Mouse (Mus musculus) spleen, postnatal 14 days (tissue): ENCODE results near the gene Abca13.
"Not testable (repeated sequence)": the region's sequence is repeated elsewhere in the genome, so short reads cannot be mapped to it uniquely, and the experiment has no call there.

Source experiments
- DNase-seq, 2 experiments: peaks; one replicate each; pipeline ENCODE4 v3.0.0; 2021 to 2022; ENCODE audit warnings: low spot score in 2 of 2

Gene Abca13

DNA sequence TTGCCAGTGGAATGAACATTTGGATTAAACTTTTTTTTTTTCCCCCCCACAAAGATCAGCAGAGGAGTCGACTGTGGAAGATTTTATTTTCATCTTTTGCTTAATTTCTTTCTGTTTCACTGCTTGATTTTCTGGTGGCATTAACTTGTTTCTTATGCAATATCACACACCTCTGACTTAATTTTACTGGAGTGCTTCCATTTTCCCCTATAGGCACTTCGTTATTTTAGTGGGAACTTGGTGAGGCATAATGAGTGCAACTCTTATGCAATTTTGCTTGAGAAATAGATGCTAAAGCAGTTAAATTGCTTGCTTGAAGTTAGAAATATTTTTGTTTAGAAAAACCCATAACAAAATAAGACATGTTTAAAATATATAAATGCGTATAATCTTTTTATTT is 94.0 kb downstream of the Abca13 start:
- no peak for DNase-seq

DNA sequence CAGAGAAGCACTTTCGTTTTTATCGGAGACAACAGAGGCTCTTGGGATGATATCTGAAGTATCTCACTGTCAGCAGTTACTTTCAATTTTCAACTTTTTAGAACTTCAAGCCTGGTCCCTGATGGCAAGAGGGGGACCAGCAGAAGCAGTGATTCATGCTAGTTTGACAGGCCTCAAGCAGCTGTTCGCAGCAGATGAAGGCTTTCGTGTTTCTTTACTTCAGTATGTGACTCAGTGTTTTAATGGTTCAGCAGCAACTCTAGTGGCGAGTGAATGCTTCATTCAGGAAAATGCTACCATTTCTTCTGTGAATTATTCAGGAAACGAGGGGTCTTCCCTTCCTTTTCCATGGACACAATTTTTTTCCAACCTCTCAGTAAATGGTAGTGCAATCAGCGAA is 99.4 kb downstream of the Abca13 start:
- DNase-seq: no peak

DNA sequence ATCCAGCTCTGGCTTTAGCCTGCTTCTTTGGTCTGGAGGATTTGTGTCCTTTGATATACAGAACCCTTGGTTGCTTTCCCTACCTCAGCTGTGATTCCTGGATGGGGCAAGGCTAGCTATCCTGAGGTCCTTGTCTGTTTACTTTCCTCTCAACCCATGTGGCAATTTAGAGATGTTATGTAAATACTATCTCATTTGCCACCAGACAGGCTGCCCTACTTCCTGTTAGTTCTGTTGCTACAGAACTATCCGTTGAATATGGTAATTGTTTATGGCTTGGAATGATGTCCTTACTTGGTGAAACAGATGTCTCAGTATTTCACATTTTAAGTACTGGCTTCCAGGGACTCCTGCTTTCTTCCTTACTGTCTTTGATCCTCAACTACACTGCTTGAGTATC is 107.9 kb downstream of the Abca13 start:
- no peak for DNase-seq

DNA sequence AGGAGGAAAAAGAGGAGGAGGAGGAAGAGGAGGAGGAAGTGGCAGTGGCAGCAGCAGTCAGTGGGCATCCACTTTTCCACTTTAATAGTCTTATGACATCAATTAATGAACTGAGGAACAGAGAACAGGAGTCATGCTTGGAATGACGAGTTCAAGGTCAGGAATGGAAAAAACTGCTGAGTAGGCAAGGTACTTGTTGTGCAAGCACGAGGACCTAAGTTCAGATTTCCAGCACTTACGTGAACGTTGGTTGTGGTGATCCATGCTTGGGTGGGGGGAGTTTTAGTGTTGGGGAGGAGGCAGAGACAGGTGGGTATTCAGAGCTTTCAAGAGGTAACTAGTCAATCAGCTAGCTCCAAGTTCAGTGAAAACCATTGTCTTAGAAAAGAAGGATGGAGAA is 113.7 kb downstream of the Abca13 start:
- no peak for DNase-seq

DNA sequence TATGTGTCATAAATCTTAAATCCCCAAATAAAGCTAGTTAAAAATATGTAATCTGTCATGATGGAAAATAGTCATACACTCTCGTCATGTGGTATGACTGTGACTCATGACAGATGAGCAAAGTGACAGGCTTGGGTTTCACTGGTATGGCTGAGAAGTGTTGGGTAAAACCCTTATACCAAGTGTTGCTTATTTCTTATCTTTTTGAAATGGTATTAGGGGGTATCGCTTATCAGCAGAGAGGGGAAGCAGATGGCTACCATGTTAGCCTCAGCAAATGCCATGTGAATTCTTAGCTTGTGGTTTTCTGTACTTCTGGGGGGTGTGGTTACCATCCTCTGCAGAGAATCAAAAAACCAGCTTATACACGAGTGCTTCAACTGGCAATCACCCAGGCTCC is 124.8 kb downstream of the Abca13 start:
- DNase-seq: no peak

DNA sequence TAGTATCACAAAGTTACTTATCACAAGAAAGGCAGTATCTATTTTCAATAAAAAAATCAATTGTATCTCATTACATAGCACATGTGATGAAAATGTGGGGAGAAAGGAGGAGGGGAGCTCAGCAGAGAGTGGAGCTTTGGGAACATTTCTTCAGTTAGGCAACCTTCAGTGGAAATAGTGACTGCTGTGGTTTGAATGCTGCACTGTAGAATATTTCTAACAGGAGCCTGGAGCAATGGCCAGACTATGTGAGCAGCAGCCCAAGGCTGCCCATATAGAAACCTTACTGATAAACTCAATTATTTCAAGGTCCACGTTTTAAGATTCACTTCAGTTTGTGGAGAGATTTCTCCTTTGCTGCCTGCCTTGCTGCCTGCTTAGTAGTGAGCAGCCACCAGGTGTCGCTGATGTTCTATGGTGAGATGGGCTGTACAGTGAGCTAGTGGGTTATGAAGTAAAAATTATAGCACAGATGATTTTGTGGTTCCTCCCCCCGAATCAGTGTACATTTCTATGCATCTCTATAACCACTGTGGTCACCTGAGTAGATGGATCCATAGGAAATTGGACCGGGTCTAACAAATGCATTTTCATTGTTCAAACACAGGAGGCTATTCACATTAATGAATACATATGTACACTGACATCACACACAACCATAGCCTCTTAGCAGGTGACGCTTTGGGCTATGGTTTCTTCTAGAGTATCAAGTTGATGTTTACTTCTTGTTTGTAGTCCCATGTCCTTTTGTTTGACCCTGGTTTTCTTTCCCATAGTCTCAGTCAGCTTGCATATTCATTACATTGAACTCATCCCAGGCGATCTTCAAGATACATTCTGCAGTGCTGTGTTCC is 125.6 kb downstream of the Abca13 start:
- peak in 1 of 2 experiments; percentile 39 for DNase-seq

DNA sequence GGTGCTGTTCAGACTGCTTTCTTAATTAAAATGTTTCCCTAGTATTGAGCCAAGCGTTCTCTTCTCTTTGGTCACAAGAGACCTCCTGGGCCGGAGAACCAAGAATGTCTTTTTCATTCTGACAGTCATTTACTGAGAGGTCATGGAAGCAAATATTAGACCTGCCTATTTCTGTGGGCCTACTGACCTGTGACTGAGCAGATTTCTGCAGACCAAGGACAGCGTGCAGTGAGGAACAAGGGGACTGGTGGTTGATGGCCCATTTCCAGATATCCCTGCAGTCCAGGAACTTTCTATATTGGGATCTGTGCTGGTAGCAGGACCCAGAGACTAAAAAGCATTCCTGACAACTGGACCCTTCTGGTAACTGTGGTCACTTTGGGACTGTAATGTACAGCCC is 146.4 kb downstream of the Abca13 start:
- DNase-seq: no peak

DNA sequence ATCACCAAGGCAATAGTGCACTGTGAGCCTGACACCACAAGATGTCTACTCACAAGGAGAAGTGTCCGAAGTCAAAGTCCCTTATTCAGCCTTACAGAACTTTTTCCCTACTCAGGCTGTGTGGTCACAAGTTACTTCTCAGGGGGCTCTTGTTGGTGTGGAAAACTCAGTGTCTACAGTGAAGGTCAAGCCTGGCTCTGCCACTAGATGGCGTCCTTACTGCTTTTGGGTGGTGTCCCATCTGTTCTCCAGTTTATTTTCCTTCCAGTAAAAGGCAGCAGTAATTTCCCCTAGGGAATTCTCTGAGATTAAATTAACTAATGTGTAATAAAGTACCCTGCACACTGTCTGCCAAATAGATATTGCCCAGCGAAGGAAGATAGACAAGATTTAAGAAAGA is 156.0 kb downstream of the Abca13 start:
- DNase-seq: no peak

DNA sequence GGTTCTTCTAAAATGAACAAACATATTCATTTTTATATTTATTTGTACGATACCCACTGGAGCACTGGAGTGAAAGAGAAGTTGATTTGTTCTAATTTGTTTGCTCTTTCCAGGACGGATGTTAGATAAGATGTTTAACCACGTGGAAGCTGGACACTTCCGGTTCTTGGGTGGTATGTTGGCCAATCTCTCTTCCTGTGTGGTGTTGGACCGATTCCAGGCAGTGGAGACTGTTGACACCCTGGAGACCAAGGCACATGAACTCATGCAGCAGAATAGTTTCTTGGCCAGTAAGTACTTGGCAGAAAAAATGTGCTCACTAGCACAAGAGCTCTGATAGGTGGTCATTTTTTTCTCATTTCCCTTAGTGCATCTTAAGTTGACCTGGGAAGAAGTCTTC is 181.4 kb downstream of the Abca13 start:
- DNase-seq: no peak

DNA sequence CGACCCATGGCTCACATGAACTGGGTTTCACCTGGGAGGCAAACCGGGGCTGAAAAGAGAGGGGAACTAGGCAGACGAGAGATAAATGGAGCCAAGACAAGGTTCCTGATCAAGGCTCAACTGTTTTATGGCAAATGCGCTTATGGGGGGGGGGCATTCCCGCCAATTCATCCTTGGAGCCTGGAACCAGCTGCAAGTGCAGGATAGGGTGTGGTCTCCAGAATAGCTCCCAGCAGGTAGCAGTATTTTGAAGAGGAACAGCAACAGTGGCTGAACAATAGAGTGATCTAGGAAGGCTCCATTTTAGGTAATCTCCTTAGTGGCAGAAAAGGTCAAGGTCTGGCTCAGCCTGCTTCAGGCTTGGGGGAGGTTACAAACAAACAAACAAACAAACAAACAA is 182.7 kb downstream of the Abca13 start:
- not testable (repeated sequence) for DNase-seq

DNA sequence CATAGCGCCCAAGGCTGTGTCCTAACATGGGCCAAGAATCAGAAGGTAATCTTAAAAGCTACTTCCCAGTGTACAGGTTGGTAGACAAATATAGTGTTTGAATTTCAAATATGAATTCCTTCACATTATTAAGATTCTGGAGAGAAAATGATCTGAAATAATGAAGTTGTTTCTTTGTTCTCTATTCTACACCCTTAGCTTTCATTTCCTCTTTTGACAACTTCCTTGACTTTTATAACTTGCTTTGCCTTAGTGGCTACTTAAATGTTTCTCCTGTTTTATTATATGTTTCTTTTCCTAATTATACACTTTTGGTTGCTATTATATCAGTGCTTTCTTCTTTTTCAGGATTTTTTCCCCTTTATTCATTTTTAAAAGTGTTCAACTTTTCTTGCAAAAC is 196.8 kb downstream of the Abca13 start:
- no peak for DNase-seq

DNA sequence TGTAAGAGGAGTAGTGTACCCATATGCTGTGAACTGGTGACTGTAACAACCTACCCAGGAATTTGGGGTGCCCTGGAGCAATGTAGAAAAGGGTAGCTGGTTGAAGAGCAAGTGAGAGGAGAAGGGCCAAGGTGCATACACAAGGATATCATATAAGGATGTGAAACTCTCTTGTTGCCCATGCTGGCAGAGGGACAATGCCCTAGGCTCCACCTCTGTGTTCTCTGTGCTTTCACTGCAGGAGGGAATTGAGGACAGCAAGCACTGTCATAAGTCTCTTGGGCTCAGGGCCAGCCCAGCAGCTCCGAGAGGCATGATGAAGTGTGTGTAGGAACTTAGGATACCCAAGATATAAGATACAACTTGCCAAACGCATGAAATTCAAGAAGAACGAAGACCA is 225.2 kb downstream of the Abca13 start:
- DNase-seq: no peak

DNA sequence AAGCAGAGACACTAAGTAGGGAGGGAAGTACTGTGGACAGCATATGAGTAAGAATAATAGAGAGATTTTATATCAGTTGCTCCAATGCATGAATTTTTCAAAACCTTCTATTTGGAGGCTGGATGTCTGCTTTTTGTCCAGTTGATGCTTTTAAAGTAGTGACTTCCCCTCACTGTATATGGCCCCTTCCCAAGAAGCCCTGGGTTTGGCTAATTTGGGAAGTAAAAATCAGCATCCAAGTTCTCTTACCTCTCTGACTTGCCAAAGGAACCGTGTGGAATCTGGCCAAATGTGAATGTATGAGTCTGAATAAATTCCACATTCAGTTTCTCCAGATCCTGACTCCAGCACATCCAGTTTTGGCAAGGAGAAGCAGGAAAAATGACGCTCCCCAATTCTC is 228.5 kb downstream of the Abca13 start:
- DNase-seq: no peak

DNA sequence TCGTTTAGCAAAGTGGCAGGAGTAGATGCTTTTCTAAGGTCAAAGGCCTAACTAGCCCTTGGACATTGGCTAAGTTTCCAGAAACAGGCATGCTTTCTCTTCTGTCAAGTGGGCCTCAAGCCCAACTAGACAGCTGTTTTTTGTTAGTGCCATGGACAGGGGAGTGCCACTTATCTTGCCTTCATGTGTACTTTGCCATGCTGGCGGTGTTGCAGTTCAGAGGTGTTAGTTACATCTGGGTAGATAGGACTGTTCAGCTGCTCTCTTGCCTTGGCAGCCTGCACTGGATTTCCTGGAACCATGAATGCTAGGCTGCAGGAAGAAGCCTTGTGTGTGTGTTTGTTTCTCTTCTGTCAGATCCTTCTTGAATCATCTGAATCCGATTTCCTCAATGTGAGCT is 235.7 kb downstream of the Abca13 start:
- DNase-seq: no peak

DNA sequence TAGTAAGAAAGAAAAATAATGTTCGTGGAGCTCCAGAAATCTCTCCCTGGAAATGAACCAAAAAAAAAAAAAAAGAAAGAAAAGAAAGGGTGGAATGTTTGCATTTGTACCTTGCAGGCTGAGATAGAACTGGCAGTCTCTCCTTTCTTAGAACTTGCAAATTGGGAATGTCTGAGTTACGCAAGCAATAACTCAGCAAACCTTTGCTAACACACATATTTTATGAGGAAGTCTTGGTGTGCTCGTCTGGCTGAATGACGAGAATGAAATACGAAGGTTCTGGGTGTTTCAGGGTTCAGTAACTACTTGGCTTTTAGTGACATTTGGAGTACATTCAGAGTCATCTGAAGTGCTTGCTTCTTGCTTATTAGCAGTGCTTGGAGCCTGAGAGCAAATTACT is 241.1 kb downstream of the Abca13 start:
- no peak for DNase-seq

DNA sequence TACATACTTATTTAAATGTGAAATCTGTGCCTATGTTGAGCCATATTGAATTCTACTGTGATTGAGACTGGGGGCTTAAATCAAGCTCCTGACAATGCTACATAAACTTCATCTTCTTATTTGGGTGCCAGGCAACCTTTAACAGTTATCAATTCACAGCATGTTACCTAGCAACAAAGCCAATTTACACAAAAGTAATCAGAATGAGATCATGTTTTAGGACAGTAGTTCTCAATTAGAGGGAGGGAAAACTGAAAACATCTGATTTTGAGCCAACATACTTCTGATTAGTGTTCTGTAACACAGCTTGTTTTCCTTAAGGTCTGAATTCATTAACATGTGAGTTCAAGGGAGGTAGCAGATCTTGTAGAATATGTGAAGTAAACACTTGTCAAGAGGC is 244.9 kb downstream of the Abca13 start:
- DNase-seq: no peak

DNA sequence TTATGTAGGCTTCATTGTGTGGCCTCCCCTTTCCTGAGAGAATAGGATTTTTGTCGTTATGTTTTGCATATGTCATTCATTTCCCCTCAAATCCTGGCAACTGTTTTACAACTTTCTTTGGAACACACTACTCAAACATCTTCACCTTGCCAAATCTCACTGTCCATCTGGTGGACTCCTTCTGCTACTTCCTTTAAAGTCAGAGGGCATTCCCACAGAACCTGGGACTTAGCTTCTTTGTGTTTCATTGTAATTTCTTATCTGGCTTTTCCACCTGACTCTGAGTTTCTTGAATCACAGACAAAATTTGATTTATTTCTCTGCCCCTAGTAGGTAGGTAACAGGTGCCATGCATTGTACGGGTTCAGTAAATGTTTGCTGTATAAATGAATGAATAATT is 248.0 kb downstream of the Abca13 start:
- DNase-seq: no peak

DNA sequence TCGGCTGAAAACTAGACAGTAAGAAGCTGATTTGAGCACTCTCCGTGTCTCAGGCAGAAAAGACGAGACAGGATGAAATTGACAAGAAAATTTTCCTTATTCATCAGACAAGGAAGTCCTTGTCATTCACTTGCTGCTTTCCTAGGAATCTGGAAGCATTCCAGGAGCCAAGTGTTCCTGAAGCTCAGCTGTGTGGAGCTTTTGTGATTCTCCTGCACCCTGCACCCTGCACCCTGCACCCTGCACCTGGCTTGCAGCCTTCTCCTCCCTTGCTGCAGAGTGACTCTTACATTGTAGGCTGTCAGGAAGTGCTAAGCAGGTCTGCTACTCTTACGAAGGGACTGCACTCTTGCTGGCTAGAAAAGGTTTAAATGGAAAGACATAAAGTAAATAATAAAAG is 249.4 kb downstream of the Abca13 start:
- DNase-seq: no peak

DNA sequence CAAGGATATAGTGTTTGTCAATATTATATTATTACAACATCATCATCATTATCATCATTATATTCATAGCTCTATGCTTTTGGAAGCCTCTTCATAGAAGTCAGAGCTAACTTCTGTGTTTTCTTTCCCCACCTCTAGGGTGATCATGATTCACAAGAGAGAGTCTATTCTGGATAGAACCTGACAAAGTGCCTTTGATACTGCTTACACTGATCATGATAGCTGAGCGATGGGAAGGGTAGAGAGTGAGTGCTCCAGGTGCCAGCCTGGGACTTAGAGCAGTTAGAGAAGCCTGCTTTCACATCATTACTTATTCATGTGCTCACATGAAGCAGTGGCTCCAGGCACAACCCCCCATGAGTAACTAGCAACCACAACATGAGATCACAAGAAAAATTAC is 280.7 kb downstream of the Abca13 start:
- DNase-seq: no peak

DNA sequence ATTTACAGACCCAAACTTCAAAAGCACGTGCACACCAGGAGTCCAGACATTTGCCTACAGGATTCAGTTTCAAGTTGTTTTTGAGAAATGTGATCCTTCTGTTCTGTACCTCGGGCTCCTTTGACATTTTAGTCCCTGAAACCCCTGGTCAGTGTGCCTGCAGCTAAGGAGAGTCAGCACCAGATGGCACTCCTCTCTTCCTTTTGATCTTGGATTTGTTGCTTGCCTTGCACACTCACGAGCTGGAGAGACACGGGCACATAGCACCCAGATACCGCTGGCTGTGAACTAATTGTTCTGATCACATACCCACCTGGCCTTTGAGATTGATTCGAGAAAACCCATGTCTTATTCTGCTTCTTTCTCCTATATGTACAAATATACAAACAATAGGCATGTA is 289.8 kb downstream of the Abca13 start:
- no peak for DNase-seq

DNA sequence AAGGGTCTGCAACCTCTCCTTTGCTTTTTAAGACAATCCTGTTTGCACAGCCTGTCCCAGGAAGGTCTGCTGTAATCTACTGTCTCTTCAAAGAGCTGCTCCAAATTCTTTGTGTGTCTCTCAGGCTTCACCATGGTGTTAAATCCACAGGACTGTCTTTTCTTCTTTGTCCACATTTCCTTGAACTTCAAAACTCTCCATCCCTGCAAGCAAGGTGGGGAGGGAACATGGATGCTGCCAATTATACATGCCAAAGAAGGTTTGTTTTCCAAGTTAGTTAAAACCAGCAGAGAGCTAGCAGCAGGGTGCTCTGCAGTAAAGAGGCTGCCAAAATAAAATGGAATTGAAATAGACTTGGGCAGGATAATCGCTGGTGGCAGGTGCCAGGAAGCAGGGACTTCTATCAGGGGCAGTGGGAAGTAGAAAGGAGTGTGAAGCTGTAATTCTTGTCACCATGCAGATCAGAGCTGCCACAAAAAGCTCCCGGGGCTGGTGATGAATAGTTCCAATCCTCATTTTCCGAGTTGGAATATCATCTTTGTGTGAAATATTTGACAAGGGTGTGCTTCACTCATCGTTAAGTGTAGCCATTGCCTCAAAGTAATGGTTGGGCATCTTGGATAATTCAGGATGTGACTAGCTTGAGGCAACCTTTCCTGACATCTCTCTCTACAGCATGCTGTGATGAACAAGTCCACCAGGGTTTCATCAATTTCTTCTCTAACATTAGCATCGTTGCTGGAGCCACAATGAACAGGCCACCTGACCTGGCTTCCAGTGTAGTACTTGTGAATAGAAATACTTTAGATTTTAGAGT is 308.8 kb downstream of the Abca13 start:
- DNase-seq: no peak

DNA sequence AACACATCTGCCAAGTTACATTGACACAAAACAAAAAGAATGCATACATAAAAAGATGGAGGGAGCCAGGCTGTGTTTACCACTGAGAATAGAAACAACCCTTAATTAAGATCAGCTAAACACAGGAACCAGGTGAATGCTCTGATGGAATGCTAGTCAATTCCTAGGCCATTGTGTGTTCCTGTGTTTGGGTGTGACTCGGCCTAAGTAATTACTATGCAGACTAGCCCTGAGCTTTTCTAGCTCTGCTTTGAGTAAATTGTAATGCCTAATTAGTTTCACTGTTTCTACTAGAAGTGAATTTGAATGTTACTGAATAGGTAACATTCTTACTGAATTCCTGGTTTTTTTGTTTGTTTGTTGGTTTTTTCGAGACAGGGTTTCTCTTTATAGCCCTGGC is 323.2 kb downstream of the Abca13 start:
- DNase-seq: not testable (repeated sequence)

DNA sequence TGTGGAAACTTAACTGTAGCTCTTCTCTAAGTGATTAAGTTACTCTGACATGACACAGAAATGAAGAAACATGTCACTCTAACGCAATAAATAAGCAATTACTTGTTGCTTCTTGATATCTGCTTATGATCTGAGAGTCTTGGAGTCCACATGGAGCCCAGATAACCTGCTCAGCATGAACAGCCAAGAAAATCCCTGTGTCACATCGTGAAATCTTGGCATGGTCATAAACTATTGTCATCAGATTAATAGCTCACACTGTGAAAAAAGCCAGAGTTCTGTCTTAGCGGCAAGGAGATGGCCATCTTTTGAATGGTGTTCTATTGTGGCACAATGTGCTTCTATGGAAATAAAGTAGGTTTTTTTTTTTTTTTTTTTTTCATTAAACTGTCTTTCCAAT is 336.8 kb downstream of the Abca13 start:
- no peak for DNase-seq
